Mouse (Mus musculus) adrenal gland (tissue): ENCODE data around the gene Nras.

Experiments used
- intact Hi-C: fragments of 180-260 bp; cut with DNase I; formaldehyde crosslinking; loops from one replicate; pipeline ENCODE4 v1.15.1; 2025
- long read RNA-seq, 2 experiments: library from polyadenylated mRNA; unstranded; transcript quantifications; one replicate each; pipeline ENCODE4 v2.0.0; 2020; ENCODE audit warnings: borderline replicate concordance in 1 of 2; ENCODE audit not compliant: insufficient replicate concordance in 1 of 2

Nras gene
- long read RNA-seq, experiment 1, full-length matches to known transcripts: 11 of 103 reads
- long read RNA-seq, experiment 1, partial matches to known transcripts: 2 of 103 reads
- long read RNA-seq, experiment 1, other reads (novel, unspliced or antisense): 90 of 103 reads
- long read RNA-seq, experiment 2, full-length matches to known transcripts: 18 of 79 reads
- long read RNA-seq, experiment 2, partial matches to known transcripts: 5 of 79 reads
- long read RNA-seq, experiment 2, other reads (novel, unspliced or antisense): 56 of 79 reads

DNA sequence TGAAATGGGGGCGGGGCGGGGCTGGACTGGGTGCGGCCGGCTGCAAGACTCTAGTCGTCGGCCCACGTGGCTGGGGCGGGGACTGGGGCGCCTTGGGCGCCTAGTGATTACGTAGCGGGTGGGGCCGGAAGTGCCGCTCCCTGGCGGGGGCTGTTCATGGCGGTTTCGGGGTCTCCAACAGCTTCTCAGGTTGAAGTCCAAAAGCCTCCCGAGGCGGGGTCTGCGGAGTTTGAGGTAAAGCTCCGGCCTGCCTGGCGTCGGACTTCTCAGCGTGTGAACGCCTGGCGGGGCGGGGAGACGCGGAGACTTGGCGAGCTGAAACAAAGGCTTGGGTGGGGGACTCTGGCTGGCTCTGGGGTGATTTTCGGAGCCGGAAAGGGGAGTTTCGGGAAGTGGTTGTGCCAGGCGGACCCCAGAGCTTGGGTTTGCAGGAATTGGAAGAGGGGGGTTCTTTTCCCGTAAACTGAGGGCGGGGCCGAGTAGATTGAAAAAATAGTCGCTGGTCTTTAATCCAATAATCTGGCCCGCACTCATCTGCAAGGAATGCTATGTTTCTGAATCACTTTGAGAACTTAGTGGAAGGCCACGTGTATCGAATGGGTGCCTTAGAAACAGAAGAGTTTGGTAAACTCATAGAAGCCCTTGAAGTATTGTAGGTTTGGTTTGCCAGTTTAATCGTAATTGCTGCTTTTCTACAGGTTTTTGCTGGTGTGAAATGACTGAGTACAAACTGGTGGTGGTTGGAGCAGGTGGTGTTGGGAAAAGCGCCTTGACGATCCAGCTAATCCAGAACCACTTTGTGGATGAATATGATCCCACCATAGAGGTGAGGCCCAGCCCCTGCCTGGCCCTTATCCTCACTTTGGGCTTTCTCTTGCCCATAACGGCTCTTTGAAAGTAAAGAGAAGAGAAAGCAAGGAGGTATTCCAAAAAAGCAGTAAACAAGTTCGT lies at the start of gene Nras:
Gene Nras (plus strand): TSS at position 79 of the 951 bp plus-strand sequence.
- intact Hi-C loops: loop anchor here (5.0 to 10.0 kb wide), 2 partner anchors 36 to 286 kb away; partner anchors contain the start of gene Csde1

GRCm38 (mm10) chr3:103017350-103017749 lies 40.7 kb upstream of the Nras start:
- intact Hi-C loops: no loop called here

DNA sequence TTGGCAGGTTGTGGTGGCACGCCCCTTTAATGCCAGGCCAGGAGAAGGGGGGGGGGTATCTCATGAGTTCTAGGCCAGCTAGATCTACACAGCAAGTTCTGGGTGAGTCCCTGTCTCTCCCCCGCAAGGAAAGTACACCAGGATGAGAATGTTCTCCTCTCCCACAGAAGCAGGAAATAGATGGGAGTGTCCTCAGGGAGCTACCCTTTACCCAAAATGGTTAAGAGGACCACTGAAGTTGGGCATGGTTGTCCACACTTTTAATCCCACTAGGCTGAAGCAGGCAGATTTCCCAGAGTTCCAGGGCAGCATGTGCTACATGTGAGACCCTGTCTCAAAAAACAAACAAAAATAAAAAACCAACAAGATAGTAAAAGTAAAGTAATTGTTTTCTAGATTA lies 38.6 kb upstream of the Nras start:
- intact Hi-C loops: no loop called here

- intact Hi-C loops: loop anchor here (5.0 kb wide), 1 partner anchor 37 kb away; the partner anchor contains the start of gene Nras
Observed at GRCm38 (mm10) chr3:103020249-103020942, 37.7 kb upstream of the Nras start, which contains the start of gene Csde1. Gene Csde1, plus strand, starts transcription at chr3:103020426.

DNA sequence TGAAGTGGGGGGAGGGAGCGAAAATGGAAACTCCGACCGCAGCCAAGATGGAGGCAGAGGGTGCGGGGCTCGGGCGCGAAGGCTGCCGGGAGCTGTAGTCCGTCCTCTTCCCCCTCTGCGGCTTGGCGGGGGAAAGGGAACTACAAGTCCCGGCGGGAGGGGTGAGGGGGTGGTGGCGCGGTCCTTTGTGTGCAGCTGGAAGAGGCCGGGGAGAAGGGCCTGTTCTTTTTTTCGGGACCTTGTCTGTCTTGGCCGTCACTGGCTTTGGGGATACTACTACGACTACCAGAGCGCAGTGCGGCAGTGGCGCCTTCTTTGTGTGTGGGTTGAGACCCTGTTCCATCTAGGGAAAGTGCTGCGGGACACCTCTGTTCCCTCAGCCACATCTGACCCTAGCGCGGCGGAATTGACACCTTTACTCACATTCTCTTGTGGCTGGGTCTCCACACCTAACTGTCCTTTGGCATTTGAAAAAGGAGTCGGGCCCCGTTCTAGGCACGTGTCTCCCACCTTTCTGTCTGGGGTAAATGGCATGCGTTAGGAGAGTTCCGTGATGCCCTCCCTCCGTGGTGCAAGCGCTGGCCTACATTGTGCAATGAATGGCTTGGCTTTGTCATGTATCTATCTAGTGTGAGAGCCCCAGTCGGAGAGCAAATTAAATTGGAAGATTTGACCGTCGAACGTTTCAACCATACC lies 37.0 kb upstream of the Nras start:
- intact Hi-C loops: loop anchor here (5.0 kb wide), 1 partner anchor 36 kb away; the partner anchor contains the start of gene Nras

GRCm38 (mm10) chr3:103026174-103026573 lies 31.9 kb upstream of the Nras start:
- intact Hi-C loops: loop anchor here (2.0 kb wide), 1 partner anchor 21 kb away; no protein-coding TSS in a partner anchor

GRCm38 (mm10) chr3:103040285-103040684 lies 17.8 kb upstream of the Nras start:
- intact Hi-C loops: no loop called here

GRCm38 (mm10) chr3:103040861-103041379 lies 17.2 kb upstream of the Nras start:
- intact Hi-C loops: no loop called here

DNA sequence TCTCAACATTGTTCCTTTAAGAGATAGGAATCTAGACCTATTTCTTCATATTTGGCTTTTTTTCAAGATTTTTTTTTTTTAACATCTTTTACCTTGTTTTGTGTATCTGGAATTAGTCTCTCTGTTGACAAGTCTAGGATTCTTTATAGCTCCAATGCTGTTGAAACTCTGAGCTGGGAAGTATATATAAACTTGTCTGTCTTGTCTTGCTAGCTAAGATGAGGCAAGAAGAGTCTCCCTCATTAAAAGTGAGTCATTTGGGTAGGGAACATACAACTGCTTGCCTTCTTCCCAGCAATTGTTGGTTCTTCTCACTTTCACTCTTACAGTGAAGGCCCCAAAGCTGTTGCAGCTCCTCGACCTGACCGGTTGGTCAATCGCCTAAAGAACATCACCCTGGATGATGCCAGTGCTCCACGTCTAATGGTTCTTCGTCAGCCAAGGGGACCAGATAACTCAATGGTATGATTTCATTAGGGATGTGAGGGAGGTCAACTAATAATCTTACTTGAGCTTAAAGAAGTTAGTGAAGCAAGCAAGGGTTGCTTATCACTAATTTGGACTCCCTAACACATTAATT lies 2.0 kb upstream of the Nras start:
- intact Hi-C loops: loop anchor here (5.0 to 10.0 kb wide), 2 partner anchors 34 to 289 kb away; partner anchors contain the start of gene Csde1

DNA sequence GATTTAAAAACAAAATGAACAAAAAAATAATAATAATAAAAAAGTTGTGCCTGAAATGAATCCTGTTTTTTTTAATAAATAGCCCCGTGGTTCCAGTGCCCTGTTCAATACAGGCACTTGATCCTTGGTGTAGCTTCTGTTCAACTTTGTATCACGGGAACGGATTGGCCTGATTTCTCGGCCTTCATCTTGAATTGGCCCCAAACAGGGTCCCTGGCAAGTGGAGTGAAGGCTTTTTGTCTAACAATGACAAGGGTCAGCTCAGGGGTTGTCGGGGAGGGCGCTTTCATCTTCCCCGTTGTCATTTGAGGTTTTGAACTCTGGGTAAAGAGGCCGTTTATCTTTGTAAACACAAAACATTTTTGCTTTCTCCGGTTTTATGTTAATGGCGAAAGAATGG lies 333 bp upstream of the Nras start:
- intact Hi-C loops: loop anchor here (5.0 to 10.0 kb wide), 2 partner anchors 35 to 287 kb away; partner anchors contain the start of gene Csde1

- intact Hi-C loops: no loop called here
Observed at GRCm38 (mm10) chr3:103066927-103067326, 8.8 kb downstream of the Nras start.

- intact Hi-C loops: no loop called here
Observed at GRCm38 (mm10) chr3:103068971-103069370, 10.9 kb downstream of the Nras start.

DNA sequence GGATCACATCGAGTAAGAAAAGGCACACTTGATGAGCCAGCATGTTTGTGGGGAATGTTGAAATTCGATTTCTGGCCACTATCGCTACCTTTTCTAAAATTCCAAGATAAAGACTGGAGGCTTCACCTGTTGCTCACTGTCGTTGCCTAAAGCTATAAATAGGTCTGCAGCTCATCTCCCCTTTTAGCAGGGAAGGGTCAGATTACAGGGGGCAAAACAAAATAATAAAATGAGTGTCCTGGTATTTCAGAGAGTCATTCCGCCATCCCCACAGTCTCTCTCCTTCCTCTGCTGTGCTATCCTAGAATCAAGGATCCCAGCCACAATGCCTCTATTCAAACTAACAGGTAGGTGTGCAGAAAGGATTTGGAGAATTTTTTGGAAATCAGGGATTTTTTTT lies 15.7 kb downstream of the Nras start, which contains the start of gene Ampd1:
Gene Ampd1 (plus strand): TSS at position 244 of the 400 bp plus-strand sequence.
- intact Hi-C loops: no loop called here

GRCm38 (mm10) chr3:103075871-103076270 lies 17.8 kb downstream of the Nras start:
- intact Hi-C loops: no loop called here

DNA sequence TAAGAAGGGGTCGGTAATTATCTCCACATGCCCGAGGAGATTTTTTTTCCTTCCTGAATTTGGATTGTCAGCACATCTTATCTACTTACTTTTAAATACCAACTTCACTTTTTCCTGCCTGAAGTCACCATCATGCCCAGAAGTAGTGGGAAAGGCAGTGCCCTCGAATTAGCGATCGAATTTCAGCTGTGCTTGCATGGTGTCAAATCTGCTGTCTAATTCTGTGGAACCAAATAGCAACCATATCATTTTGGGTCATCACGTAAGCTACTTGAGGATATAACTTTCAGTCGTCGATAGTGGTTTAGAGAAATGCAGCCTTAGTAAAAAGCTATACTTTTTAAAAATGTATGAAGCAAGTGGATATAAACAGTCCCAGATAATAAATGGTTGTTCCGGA lies 18.4 kb downstream of the Nras start:
- intact Hi-C loops: no loop called here

- intact Hi-C loops: no loop called here
Observed at GRCm38 (mm10) chr3:103079301-103079700, 21.2 kb downstream of the Nras start.

DNA sequence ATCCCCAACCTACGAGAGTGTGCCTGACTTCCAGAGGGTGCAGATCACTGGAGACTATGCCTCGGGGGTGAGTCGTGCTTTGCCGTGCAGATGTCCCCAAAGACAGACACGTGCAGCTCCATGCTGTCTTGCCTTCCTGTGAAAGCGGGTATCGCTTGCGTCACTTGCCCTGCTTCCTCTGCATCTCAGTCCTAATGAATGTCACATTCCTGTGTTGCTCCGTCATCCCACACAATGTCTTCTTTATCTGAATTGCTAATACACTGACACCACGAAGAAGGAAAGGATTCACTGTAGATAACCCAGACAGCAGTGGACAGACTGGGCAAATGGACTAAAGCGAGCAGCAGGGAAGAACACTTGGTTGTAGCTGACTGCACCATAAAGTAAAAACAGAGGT lies 23.0 kb downstream of the Nras start:
- intact Hi-C loops: no loop called here

DNA sequence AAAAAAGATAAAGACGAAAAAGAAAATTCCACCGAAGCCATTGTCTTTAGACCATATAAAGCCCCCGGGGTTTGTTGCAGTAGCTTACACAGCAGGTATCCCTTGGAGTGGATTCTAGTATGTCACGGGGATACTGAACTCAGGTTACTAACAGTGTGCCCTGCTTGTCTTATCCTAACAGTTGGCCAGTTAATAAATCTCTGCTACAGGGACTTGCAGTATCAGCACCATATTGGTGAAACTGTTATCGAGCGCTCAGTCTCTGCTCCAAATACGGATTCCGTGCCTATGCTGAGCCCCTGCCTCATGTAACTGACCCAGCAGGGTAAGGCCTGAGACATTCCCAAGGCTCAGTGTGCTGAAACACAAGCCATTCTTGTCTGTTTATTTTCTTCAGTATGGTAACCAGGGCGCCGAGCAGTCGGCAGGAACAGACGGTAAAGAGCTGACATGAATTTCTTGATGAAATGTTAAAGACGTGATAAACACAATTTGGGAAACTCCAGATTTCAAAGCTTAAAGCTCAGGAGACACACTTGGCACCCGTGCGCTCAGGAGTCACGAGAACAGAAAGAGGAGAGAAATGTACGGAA lies 23.9 kb downstream of the Nras start:
- intact Hi-C loops: no loop called here

- intact Hi-C loops: no loop called here
Observed at GRCm38 (mm10) chr3:103082761-103083160, 24.7 kb downstream of the Nras start.
